Mouse (Mus musculus) G1E (cell line): ENCODE measurements around the gene Tinf2. TPM values are rescaled to one million over a fixed set of nuclear protein-coding genes. Genes with fewer than 3 reads are reported as not detected.

Experiments used
- ATAC-seq: 2 replicates; pipeline ENCODE4 v1.8.0; 2016; ENCODE audit warnings: mild to moderate bottlenecking; ENCODE audit not compliant: insufficient number of reproducible peaks, poor library complexity, low FRiP score, severe bottlenecking; ENCODE audit errors: extremely low read depth
- DNase-seq: peaks from one replicate; pipeline ENCODE4 v3.0.0; 2012; ENCODE audit warnings: low spot score
- H3K27me3 ChIP-seq: 2 replicates; pipeline ENCODE4 v1.6.1; 2012; ENCODE audit warnings: mild to moderate bottlenecking, low read length, inconsistent platforms; ENCODE audit not compliant: insufficient read depth
- H3K36me3 ChIP-seq: replicated peaks from 2 replicates; pipeline ENCODE3; 2012; ENCODE audit warnings: mild to moderate bottlenecking, inconsistent platforms
- H3K4me1 ChIP-seq: 2 replicates; pipeline ENCODE4 v1.6.1; 2012; ENCODE audit warnings: low read depth, low read length, inconsistent platforms, mixed read lengths; ENCODE audit not compliant: insufficient read depth
- H3K4me3 ChIP-seq: 2 replicates; pipeline ENCODE4 v1.5.1; 2012; ENCODE audit warnings: low read depth, mild to moderate bottlenecking, inconsistent platforms, low read length, moderate library complexity, mixed read lengths
- H3K9me3 ChIP-seq: replicated peaks from 2 replicates; pipeline ENCODE4 v1.6.1; 2012; ENCODE audit warnings: inconsistent platforms
- CTCF ChIP-seq: IDR thresholded peaks from 2 replicates; pipeline ENCODE4 v1.5.1; 2012; ENCODE audit warnings: low read depth, low read length, inconsistent platforms, mixed read lengths
- GATA1 ChIP-seq: IDR thresholded peaks from 2 replicates; pipeline ENCODE4 v1.6.1; 2012; ENCODE audit warnings: borderline replicate concordance, low read length, inconsistent platforms, mixed read lengths
- GATA2 ChIP-seq: IDR thresholded peaks from 2 replicates; pipeline ENCODE4 v1.6.1; 2012; ENCODE audit warnings: low read depth, low read length, inconsistent platforms, borderline replicate concordance
- POLR2AphosphoS5 ChIP-seq: IDR thresholded peaks from 2 replicates; pipeline ENCODE4 v1.6.1; 2012; ENCODE audit warnings: low read depth, low read length, inconsistent platforms; ENCODE audit not compliant: insufficient replicate concordance
- TAL1 ChIP-seq: conservative IDR thresholded peaks from 2 replicates; pipeline ENCODE4 v1.6.1; 2012; ENCODE audit warnings: low read depth, low read length, inconsistent platforms, mixed read lengths
- polyA plus RNA-seq: library from polyadenylated mRNA; stranded (reverse); fragments of >175 nt; gene quantifications from 2 replicates; pipeline ENCODE4 v1.2.3, GENCODE M21; 2012
- total RNA-seq, 2 experiments: library from RNA; stranded (forward) in 1 of 2; stranded (reverse) in 1 of 2; fragments of 200-1000 nt in 1 of 2; fragments of >200 nt in 1 of 2; fragmentation: Nextera tagmentation in 1 of 2; gene quantifications; 2 replicates each; pipeline ENCODE4 v1.2.3; 2014 to 2017

Tinf2 gene
- total and polyA plus RNA-seq, 3 experiments: 42.4 to 55.1 (median 44.2) TPM

GRCm38 (mm10) chr14:55659960-55660573, 21.6 kb downstream of the Tinf2 start, which contains the start of gene Mdp1:
Mdp1 (minus strand) TSS chr14:55660508.
- ATAC-seq: peak; percentile 81
- H3K9me3 ChIP-seq: no peaks in the 10 kb centered on the region
- peaks cover 65% of the 10 kb centered on the region for H3K36me3 ChIP-seq
- peak; percentile 70 for DNase-seq
- peaks cover 22% of the 10 kb centered on the region for H3K4me1 ChIP-seq
- peak within 1 kb of the TSS; percentile 72 for H3K4me3 ChIP-seq
- no peak for TF ChIP-seq GATA1
- H3K27me3 ChIP-seq: no peaks in the 10 kb centered on the region

- no peak for TF ChIP-seq TAL1
- no peak for TF ChIP-seq CTCF
- TF ChIP-seq GATA2: no peak
- TF ChIP-seq POLR2AphosphoS5: no peak
- no peak for TF ChIP-seq GATA1
- no peak for ATAC-seq
These were observed 23.6 kb downstream of the Tinf2 start for GRCm38 (mm10) chr14:55658011-55658410.

GRCm38 (mm10) chr14:55656935-55657334, 24.7 kb downstream of the Tinf2 start:
- DNase-seq (no peak), ATAC-seq (no peak)
- H3K36me3 ChIP-seq: peaks cover 36% of the 10 kb centered on the region
- TF ChIP-seq GATA2 (no peak), TAL1 (no peak), CTCF (no peak), GATA1 (no peak), POLR2AphosphoS5 (no peak)
- H3K4me1 ChIP-seq: peaks cover 22% of the 10 kb centered on the region
- no peak overlapping the region for H3K4me3 ChIP-seq
- no peaks in the 10 kb centered on the region for H3K9me3 ChIP-seq
- no peaks in the 10 kb centered on the region for H3K27me3 ChIP-seq

More at GRCm38 (mm10) chr14:55658011-55658410, 23.6 kb downstream of the Tinf2 start:
- Histone ChIP-seq H3K4me1 (peaks cover 22% of the 10 kb centered on the region), H3K4me3 (no peak overlapping the region), H3K9me3 (no peaks in the 10 kb centered on the region), H3K27me3 (no peaks in the 10 kb centered on the region), H3K36me3 (peaks cover 46% of the 10 kb centered on the region)
- no peak for DNase-seq

GRCm38 (mm10) chr14:55651528-55651927, 30.1 kb downstream of the Tinf2 start:
- H3K4me3 ChIP-seq: no peak overlapping the region
- TF ChIP-seq GATA1 (no peak), TAL1 (no peak), GATA2 (no peak), CTCF (no peak), POLR2AphosphoS5 (no peak)
- no peaks in the 10 kb centered on the region for H3K9me3 ChIP-seq
- no peak for DNase-seq
- peaks cover 9% of the 10 kb centered on the region for H3K4me1 ChIP-seq
- peaks cover 30% of the 10 kb centered on the region for H3K36me3 ChIP-seq
- H3K27me3 ChIP-seq: no peaks in the 10 kb centered on the region
- ATAC-seq: no peak

- peaks cover 43% of the 10 kb centered on the region for H3K36me3 ChIP-seq
- DNase-seq (no peak), ATAC-seq (no peak)
- H3K9me3 ChIP-seq: no peaks in the 10 kb centered on the region
- H3K27me3 ChIP-seq: no peaks in the 10 kb centered on the region
- H3K4me1 ChIP-seq: peaks cover 23% of the 10 kb centered on the region
- no peak within 1 kb of the TSS for H3K4me3 ChIP-seq
- TF ChIP-seq CTCF (no peak), GATA2 (no peak), TAL1 (no peak)
These were observed 31.7 kb downstream of the Tinf2 start, which contains the start of gene Tssk4 for GRCm38 (mm10) chr14:55649884-55650283. Tssk4 (plus strand) TSS chr14:55650184.

GRCm38 (mm10) chr14:55644261-55644888, 37.2 kb downstream of the Tinf2 start:
- Histone ChIP-seq H3K9me3 (no peaks in the 10 kb centered on the region), H3K4me1 (peaks cover 62% of the 10 kb centered on the region), H3K4me3 (peak overlapping the region; percentile 89), H3K27me3 (no peaks in the 10 kb centered on the region), H3K36me3 (peaks cover 66% of the 10 kb centered on the region)
- TF ChIP-seq GATA2 (no peak), TAL1 (no peak), GATA1 (no peak)
- no peak for ATAC-seq
- no peak for DNase-seq
